Mouse (Mus musculus): ENCODE results near the gene Prdx2.
A peak's percentile ranks its signal among the peaks of the same experiment; 100 is the strongest.

The Prdx2 gene

GRCm38 (mm10) chr8:84949753-84950152 lies 19.6 kb upstream of the Prdx2 start:
- DNase-seq: no peak

DNA sequence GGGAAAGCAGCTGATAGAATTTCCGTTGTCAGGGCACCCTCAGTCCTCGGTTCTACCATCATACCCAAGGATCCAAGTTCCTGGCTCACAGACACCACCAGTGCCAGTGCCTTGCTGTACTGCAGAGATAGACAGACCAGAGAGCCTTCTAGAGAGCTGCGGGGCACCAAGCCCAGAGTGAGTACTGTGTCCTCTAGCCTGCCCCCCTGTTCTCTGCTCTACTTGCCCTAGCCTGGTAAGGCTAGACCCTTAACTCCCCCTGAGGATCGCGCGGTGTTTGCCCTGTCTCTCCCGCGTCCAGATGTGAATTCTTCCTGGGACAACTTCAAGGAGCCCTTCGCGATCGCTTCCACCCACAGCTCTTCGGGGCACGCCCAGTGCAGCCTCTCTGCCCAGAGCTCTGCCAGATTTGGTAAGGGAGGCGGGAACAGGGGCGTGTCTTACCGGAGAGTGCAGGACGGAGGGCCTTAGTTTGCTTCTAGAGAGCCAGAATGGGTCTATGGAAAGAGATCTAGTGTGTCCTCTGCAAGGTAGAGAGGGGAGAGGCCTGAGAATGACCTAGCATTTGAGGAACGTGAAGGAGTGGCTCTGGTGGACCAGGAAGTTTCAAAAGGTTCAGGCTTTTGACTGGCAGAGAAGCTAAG lies 16.7 kb upstream of the Prdx2 start:
- DNase-seq: no peak

- DNase-seq: no peak
Measured at GRCm38 (mm10) chr8:84956768-84957167, 12.6 kb upstream of the Prdx2 start.

DNA sequence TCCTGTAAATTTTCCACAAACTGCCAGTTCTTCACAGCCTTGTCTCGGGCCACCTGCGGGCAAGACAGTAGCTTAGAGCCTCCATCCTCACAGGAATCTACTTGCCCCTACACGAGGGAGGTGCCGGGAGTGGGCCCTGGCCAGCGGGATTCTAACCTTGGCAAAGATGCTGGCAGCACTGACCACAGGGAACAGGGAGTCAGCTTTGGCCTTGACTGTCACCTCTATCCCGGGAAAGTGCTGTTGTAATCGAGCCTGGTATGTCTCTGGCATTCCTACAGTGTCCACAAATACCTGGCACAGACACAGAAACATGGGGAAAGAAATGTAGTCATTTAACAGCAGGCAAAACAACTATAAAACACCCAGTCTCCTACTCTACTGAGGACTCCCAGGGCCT lies 9.6 kb upstream of the Prdx2 start:
- no peak for DNase-seq

DNA sequence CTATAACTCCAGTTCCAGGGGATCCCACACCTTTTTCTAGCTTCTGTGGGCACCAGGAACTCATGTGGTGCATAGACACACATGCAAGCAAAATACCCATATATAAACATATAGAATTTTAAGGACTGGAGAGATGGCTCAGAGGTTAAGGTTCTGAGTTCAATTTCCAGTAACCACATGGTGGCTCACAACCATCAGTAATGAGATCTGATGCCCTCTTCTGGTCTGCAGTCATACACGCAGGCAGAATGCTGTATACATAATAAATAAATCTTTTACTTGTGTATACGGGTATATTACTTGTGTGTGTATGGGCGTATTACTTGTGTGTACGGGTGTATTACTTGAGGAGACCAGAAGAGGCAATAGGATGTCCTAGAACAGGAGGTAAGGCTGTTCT lies 5.4 kb upstream of the Prdx2 start:
- no peak for DNase-seq

DNA sequence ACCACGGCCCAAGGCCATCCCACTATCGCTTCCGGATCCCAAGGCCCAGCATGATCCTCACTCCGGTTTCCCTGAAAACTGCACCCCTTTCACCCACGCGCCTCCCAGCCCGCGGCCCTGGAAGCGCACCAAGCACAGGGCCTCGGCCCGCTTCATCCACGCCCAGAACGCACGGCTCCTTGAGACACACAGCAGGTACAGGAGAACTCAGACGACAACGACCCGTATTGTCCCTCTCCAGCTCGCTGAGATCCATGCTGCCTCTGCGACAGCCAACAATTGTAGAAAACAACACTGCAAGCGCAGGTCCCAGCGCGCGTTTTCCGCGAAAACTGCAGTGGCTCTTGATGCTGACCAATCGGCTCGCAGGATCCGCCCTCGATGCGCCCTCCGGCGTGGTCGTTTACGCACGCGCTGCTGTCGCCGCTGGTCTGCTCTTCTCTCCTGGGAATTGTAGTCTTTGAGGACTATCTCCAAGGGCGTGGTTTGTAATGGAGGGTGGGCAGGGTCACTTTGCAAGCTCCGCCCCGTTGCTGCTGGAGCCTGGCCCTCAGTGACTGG lies 3.6 kb upstream of the Prdx2 start:
- peak; percentile 97 for DNase-seq

DNA sequence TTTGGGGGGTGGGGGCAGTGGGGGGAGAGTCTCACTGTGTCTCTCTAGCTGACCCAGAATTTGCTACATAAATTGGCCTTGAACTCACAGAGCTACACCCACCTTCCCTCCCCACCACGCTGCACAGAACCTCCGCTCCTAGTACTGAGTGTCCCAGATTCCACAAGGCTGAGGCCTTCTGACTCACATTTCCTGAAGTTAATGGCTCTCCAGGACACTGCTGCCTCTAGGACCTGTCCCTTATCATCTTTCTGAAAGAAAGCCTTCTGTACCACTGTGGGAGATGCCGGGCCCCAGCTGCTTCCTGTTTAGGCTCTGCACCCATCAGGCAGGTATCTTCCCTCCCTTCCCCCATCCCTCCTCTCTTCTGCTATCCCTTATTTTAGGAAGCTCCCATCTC lies 2.8 kb upstream of the Prdx2 start:
- no peak for DNase-seq

- no peak for DNase-seq
Measured at GRCm38 (mm10) chr8:84967532-84968304, 1.7 kb upstream of the Prdx2 start.

DNA sequence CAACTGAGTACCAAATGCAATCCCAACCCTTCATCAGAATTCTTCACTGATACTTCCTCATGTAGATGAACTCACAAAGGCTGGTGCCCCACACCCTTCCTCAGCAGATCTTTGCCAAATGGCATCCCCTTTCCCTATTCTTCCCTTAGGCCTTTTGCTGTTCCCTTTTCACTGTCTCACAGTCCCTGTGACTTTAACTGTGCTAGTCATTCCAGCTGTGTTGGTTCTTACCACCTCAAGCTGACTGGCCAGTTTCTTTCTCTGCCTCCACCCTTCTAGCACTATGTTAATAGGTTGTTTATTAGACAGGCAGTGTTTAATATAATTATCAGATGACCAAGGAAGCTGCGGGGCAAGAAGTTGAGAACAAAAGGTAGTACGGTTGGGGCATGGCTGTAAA lies 737 bp upstream of the Prdx2 start:
- DNase-seq: no peak

GRCm38 (mm10) chr8:84970135-84970790 lies 876 bp downstream of the Prdx2 start:
- no peak for DNase-seq

GRCm38 (mm10) chr8:84970913-84971312 lies 1.5 kb downstream of the Prdx2 start:
- DNase-seq: no peak

GRCm38 (mm10) chr8:84973079-84973478 lies 3.7 kb downstream of the Prdx2 start:
- DNase-seq: no peak

DNA sequence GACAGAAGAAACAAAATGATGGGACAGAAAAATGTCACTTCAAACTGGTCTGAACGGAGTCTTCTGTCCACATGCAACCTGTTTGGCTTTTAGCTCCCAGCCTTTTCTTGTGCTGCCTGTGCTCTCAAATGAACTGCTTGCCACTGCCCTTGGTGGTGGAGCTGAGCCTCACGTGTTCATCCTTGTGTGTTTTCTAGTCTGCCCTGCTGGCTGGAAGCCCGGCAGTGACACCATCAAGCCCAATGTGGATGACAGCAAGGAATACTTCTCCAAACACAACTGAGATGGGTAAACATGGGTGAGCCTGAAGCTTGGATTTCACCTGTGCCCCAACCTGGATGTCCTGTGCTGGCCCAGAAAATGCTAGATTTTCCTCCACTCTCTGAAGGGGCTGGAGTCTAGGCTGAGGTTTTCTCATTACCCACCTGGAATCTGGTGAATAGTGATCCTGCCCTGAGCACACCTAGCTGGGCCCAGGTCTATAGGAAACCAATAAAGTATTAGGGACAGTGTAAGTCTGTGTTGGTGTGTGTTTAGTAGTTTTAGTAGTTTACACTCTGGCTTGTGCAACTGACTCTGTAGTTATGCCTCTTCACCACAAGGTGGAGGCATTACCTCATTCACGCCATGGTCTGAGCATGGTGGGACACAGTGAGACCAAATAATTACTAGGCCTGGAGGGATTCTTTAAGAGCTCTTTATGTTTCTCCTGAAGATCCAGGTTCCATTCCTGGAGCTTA lies 4.6 kb downstream of the Prdx2 start:
- peak; percentile 74 for DNase-seq

GRCm38 (mm10) chr8:84974543-84975142 lies 5.3 kb downstream of the Prdx2 start:
- no peak for DNase-seq

- peak; percentile 59 for DNase-seq
Measured at GRCm38 (mm10) chr8:84975434-84975833, 6.0 kb downstream of the Prdx2 start.

DNA sequence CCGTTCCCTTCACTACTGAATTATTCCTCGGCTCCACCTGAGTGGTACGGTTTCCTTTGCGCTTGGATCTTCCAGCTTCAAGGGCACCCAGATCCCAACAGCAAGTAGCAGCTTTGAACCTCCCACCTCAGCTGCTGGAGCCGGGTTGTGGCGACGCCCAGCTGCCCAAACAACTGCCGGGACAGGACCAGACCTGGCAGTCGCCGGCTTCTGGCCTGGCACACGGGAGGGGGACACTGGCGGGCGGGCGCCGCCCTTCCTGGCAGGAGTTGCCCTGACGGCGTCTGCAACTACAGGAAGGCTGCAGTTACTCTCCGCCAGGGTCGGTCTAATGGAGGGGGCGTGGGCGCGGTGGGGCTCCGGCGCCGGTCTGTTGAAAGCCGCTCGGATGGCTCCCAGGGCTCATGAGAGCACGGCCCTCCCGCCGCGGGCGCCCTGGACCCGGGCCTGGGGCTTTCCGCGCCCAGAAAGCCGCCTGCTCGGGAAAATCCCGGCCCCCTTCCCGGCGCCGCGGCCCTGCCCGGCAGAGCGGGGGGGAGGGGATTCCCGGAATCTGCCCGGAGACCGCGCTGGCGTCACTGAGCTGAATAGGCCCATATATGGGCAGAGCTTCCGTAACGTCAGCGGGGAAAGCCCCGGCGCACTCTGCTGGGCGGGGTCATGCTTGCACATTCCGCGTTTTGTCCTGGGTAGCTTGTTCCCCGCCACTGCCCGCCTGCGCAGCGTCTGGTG lies 6.8 kb downstream of the Prdx2 start:
- DNase-seq: peak; percentile 95

- no peak for DNase-seq
Measured at GRCm38 (mm10) chr8:84976763-84977434, 7.5 kb downstream of the Prdx2 start.

- DNase-seq: peak; percentile 70
Measured at GRCm38 (mm10) chr8:84977435-84978247, 8.3 kb downstream of the Prdx2 start.

- DNase-seq: peak; percentile 97
Measured at GRCm38 (mm10) chr8:84978248-84978940, 9.0 kb downstream of the Prdx2 start, which contains the start of gene Junb. Junb (minus strand) TSS chr8:84978718.
